Mouse (Mus musculus) heart, postnatal 4 days (tissue): ENCODE results near the gene Slc30a10. TPM values are rescaled to one million over a fixed set of nuclear protein-coding genes. Genes with fewer than 3 reads are reported as not detected.

ENCODE experiments used
- DNase-seq: peaks from one replicate; pipeline ENCODE4 v3.0.0; 2021
- total RNA-seq, 2 experiments: library from RNA; stranded (reverse); gene quantifications; 2 replicates each; pipeline ENCODE4 v1.2.3; 2021

Gene Slc30a10
- total RNA-seq: not detected

DNA sequence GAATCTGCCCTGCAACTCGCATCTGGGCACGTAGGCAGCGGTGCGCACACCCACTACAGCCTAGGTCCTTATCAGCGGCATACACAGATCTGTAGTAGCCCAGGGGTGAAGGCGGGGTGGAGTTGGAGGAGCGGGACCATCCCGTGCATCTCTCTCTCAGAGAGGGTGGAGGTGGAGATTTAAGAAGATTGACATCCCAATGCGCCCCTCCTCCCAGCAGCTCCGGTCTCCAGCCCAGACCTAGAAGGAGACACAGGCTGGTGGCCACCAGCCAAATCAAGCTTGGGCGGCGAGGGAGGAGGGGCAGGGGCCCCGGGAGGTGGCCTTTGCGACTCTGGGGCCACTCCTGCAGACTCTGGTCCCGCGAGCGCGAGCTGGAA, at the start of gene Slc30a10:
Slc30a10 (plus strand) TSS at position 274 of the 380 bp plus-strand sequence.
- peak; percentile 12 for DNase-seq

DNA sequence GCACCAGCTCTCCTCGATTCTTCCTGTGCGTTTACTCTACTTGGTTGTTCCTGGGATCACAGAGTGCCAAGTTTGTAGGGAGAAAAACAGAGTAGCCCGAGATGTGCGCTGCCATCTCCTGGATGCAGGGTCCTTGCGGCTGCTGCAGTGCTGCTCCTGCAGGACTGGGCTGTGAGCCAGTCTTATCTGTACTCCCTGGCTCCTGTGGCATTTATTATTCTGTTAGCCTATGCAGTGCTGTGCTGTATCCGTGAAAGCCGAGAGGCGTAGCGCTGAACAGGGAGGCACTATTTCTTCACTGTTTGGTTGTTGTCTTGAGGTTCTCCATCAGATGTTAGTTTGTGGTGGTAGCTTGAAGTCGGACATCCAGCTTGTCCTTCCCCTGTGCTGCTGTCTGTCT, 48.7 kb upstream of the Slc30a10 start:
- peak; percentile 17 for DNase-seq

DNA sequence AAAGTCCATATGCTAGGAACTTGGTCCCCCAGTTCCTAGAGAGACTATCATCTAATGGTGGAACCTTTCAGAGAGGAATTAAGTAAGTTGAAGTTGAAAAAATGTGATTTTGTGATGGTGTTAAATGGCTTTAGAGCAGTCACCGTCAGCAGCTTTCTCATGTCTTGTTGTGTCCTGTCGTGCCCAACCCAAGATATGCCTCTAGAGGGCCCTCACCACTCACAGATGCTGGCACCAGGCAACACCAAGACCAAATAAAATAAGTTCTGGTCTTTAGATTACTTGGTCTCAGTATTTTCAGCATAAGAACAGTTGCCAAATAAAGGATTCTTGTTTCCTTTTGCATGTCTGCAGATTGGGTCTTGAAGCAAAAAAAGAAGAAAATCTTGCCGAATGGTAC, 44.8 kb upstream of the Slc30a10 start:
- peak; percentile 10 for DNase-seq

DNA sequence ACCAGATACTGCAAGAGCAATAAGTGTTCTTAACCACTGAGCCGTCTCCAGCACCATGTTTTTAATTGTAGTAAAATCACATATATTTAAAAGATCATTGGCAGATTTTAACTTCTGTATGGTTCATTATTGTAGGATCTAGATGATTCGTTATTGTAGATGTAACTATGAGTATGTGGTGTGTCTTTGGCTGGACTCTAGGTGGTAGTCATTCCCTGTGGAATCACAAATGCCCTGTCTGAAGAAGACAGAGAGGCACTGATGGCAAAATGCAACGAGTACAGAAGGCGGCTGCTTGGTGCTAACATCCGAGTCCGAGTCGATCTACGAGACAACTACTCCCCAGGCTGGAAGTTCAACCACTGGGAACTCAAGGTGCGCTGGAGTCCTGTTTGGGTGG, 36.6 kb upstream of the Slc30a10 start:
- DNase-seq: no peak

DNA sequence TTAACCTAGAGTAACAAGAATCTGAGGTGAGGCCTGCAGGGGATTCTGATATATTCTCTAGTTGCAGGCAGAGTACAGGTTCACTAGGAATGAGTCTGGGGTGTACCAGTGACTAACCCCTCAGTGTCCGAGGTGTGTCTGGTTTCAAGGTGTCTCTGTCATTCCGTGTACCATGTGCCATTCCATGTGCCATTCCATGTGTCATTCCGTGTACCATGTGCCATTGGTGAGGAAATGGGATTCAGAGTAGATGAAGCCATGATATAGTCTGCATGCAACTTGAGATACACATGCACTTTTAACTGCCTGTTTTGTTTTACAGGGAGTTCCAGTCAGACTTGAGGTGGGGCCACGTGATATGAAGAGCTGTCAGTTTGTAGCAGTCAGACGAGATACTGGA, 34.8 kb upstream of the Slc30a10 start:
- DNase-seq: no peak

DNA sequence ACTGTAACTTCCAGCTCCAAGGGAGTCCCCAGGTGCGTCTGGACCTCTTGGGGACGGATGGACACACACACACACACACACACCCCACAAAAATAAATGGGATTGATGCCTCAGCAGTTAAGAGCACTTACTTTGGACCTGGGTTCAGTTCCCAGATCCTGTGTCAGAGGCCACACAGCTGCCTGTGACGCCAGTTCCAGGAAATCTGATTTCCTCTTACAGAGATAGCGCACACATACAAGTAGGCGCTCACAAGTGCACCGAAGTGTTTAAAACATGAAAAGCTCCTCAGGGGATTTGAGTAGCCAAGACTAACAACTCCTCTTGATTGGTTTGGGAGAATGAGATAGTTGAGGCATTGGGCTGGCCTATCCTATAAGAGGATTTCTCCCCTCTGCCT, 33.9 kb upstream of the Slc30a10 start:
- DNase-seq: no peak

GRCm38 (mm10) chr1:185426583-185426982, 28.1 kb upstream of the Slc30a10 start:
- DNase-seq: no peak

DNA sequence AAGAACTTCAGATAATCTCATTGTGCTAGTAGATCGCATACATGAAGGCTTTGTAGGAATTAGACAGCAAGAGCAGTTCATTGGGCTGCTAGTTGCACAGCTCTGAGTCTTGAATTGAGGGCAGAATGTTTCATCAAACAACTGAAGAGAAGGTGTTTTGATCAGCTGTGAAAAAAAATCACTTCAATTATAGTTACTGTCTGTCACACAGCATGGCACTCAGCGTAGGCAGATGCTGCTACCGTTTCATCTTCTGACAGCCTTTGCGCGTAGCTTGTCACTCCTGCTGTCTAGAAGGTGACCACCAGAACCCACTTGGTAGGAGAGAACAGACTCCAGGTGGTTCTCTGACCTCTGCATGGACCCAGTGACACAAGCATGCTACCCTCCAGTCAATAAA, 24.2 kb upstream of the Slc30a10 start:
- DNase-seq: no peak

DNA sequence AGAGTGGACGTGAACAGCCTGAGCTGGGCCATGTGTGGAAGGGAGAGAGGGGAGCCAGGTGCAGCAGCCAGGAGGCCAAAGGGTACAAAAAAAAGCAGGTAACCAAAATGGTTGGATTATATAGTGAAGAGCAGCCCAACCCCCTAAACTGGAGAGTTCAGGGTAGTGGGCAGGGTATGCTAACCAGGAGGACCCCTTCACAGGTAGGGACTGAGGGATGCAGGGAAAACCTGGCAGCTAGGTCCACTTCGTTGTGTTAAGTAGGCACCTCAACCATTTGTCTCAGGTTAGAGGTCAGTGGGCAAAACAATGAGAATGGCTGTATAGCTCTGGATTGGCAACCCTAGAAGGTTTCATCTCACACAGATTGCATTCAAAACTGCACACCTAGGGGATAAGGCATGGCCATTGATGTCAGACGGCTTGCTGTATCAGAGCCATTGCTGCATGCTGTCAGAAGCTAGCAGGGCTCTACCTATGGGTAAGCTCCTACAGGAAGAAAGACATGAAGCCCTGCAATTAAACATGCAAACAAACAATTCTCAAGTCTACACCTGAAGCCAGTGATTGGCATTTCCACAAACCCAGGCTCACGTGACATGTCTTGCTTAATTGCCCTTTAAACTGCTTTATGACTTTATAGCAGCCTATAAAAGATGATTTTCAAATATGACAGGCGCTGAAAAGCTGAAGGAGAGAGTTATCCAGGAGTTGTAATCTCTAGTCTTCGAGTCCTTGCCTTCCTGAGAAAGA, 23.2 kb upstream of the Slc30a10 start:
- no peak for DNase-seq

- no peak for DNase-seq
Measured at GRCm38 (mm10) chr1:185431998-185432317, 22.7 kb upstream of the Slc30a10 start.

DNA sequence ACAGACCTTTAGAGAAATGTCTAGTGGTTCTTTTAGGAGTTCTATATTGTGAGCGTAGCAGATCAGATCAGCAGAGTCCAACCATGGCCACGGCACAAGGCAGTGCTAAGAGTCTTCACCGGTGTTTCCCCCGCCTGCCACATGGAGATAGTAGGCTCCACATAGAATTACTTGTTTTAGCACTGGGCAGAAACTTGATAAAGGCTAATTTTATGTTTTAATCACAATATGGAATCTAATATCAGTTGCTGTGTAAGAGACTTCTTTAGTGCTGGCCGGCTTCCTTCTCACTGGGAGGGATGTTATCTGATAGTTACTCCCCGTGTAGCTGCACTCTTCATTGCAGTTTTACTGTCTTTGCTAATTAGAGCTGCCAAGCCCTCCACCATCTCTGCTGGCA, 21.5 kb upstream of the Slc30a10 start:
- no peak for DNase-seq

GRCm38 (mm10) chr1:185438841-185439580, 15.6 kb upstream of the Slc30a10 start:
- peak; percentile 72 for DNase-seq

- DNase-seq: no peak
Measured at GRCm38 (mm10) chr1:185441703-185442472, 12.8 kb upstream of the Slc30a10 start.

DNA sequence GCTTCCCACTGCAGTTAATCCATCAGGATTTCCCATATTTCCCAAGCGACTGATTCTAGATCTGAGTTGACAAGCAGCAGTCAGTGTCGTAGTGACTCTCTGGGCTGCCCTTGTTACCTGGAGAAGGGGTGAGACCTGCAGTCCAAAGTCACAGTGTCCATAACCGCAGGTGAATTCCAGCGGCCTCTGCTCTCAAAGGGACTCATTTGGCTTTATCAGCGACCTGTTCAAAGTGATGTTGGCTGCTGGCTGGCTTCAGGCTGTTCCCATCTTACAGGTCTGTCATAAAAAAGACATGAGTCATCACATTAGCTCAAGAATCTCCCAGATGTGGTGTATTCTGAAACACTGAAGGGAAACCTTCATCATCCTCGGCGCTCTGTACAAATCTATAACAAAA, 5.7 kb upstream of the Slc30a10 start:
- DNase-seq: no peak

GRCm38 (mm10) chr1:185449727-185450126, 4.9 kb upstream of the Slc30a10 start:
- no peak for DNase-seq

DNA sequence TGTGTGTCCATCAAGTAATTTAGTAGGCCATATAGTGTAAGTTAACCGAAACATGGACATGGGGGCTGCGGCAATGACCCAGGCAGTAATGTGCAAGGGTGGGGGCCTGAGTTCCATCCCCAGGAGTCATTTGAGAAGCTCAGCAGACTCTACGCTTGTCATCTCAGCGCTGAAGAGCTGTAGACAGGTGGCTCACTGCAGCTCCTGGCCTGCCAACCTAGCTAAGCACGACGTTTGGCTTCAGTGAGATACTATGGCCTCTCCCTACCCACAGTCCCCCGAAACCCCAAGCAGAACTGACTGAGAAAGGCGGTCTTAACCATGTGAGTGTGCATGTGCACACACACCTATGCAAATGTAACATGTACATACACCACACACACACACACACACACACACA, 3.6 kb upstream of the Slc30a10 start:
- DNase-seq: no peak

DNA sequence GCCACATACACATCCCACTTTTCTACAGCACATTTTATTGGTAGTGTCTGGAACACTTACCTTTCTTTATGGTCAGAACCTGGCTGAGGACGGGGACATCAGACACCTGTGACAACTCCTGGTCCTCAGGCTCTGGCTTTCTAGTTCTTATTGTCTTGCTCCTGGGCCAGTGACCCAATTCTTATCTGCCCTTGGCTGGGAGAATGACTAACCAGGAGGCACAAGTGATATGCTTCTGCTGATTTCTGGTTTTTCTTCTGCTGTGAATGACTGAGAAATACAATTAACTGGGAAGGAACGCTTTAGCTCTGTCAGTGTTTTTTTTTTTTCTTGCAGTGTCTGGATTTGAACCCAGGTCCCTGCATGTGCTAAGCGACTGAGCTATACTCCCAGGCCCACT, 3.2 kb upstream of the Slc30a10 start:
- no peak for DNase-seq

DNA sequence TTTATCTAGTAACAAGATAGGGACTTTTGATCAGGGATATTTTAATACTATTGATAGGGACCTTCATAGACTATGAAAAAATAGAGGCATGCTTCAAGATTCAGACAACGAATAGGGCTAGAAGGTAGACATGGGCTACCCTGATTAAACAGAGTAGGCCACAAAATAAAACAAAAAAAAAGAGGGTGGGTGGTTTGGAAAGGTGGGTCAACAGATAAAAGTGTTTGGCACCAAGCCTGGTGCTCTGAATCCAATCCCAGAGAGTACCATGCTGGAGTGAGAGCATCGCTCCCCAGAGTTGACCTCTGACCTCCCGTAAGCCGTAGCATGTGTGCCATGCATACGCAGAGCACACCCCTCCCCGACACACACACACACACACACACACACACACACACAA, 2.2 kb upstream of the Slc30a10 start:
- DNase-seq: no peak

- no peak for DNase-seq
Measured at GRCm38 (mm10) chr1:185454144-185454543, 504 bp upstream of the Slc30a10 start.

DNA sequence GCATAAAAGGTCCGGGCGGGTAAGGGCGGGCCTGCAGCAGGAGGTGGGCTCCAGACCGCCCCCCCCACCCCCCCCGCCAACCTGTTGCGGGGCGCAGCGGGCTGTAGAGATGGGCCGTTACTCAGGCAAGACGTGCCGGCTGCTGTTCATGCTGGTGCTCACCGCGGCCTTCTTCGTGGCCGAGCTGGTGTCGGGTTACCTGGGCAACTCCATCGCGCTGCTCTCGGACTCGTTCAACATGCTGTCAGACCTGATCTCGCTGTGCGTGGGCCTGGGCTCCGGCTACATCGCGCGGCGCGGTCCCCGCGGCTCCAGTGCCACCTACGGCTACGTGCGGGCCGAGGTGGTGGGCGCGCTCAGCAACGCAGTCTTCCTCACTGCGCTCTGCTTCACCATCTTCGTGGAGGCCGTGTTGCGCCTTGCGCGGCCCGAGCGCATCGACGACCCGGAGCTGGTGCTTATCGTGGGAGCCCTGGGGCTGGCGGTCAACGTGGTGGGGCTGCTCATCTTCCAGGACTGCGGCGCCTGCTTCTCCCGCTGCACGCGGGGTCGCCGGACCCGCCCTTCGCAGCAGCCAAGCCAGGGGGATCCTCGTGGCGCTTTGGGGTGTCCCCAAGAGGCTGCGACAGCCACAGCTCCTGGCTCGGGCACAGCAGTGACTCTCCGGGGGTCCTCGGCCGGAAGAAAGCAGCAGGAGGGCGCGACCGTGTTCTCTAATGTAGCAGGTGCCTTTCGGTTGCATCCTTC, 480 bp downstream of the Slc30a10 start:
- peak; percentile 7 for DNase-seq

DNA sequence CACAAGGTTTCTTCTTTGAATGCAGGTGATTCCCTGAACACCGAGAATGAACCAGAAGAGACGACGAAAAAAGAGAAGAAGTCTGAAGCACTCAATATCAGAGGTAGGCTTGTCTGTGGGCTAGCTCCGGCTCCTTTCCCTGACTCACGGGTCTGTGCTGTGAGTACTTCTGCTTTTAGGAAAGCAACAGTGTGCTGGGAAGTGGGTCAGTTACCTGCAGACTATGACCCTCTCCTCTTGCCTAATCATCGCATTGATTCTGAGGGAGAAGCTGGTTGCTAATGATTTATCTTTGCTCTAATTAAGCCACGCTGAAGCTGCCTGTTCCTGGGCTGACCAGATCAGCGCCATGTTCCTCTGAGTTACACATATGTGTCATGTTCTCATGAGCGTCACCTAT, 1.7 kb downstream of the Slc30a10 start:
- DNase-seq: no peak

DNA sequence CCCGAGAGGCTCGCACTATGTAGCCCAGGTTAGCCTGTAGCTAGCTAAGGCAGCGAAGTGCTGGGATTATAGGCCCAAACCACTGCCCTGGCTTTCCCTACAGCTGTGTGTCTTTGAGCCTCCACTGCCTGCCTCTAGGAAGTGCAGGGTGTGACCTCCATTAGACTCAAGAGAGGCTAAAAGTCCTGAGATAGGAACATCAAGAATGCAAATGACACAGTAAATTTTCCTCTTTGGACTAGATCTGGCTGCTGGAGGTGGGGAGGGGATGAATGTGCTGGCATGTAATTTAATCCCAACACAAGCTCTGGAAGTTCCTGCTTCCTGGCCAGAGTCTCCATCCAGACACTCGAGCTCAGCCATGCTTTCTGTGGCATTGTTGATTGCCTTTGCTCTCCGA, 5.4 kb downstream of the Slc30a10 start:
- no peak for DNase-seq

GRCm38 (mm10) chr1:185462889-185463288, 8.2 kb downstream of the Slc30a10 start:
- DNase-seq: no peak
